Comparison of ENCODE assay signal across 19 mouse cellular contexts in the genomic region with DNA sequence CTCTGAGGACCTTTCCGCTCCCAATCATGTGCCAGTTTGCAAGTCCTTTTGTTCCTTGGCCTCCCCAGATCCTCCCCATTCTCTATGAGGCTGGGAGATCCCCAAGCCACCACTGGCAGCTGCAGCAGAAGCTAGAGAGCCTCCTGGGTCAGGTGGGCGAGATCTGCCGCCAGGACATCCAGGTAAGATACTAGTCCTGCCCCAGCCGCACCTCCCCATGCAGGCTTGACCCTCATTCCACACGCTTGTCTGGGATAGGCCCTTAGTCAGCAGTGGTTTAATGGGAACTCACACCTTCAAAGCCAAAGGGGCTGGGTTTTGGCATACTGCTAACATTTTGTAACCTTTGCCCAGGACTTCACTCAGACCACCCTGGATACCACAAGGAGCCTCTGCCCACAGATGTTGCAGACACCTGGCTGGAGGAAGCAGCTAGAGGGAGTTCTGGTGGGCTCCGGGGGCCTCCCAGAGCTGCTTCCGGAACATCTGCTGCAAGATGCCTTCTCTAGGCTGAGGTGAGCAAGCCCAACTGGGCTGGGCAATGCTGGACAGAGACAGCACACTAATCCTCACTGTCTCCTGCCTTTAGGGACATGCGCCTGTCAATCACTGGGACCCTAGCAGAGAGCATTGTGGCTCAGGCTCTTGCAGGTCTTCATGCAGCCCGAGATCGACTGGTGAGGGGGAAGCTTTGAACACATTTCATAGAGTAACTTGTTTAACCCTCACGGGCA. TPM values are rescaled to one million over a fixed set of nuclear protein-coding genes. Genes with fewer than 3 reads are reported as not detected.
DNase-seq lines count a peak whose midpoint lies in the region; ATAC-seq lines count a peak whose summit lies in the region.
"Had no signal": no experiment of that assay in that cellular context is flagged by ENCODE, and none has a peak within 500 bp of the region (broad histone marks: within the 10 kb centered on the region; RNA-seq: fewer than 3 reads in every experiment).

No protein-coding gene starts in this region.

- no peak overlapping the region for H3K4me2 ChIP-seq in hindbrain, embryonic 13.5 days
- no peak overlapping the region for H3K4me2 ChIP-seq in hindbrain, embryonic 14.5 days (replicated peaks)
- no peak overlapping the region for H3K4me2 ChIP-seq in midbrain, embryonic 11.5 days

- H3K4me3 ChIP-seq in hindbrain, embryonic 13.5 days, result peak overlapping the region; percentile 3; the same call in 1 of the 2 replicates
- no peak overlapping the region for H3K4me3 ChIP-seq in hindbrain, embryonic 14.5 days (replicated peaks; ENCODE audit: low read length)
- no peak overlapping the region for H3K4me3 ChIP-seq in midbrain, embryonic 10.5 days
- H3K4me3 ChIP-seq in midbrain, embryonic 11.5 days (ENCODE audit: low read depth, low read length), result no peak overlapping the region

- H3K9me3 ChIP-seq in hindbrain, embryonic 13.5 days, result no peaks in the 10 kb centered on the region
- no peaks in the 10 kb centered on the region for H3K9me3 ChIP-seq in hindbrain, embryonic 14.5 days (ENCODE audit: control insufficient read depth, low read length)
- H3K9me3 ChIP-seq in midbrain, embryonic 10.5 days (replicated peaks), result peaks cover 10% of the 10 kb centered on the region
- peaks cover 5% of the 10 kb centered on the region; the same call in 1 of the 2 replicates for H3K9me3 ChIP-seq in midbrain, embryonic 11.5 days (ENCODE audit: control insufficient read depth, low read length)
- H3K9me3 ChIP-seq: heart, embryonic 15.5 days had no signal

- WGBS in hindbrain, embryonic 13.5 days, result 94% methylated on average over 11 of the region's 11 CpGs
- WGBS in hindbrain, embryonic 14.5 days, result 93% methylated on average over 11 of the region's 11 CpGs
- 92% methylated on average over 11 of the region's 11 CpGs for WGBS in midbrain, embryonic 10.5 days
- WGBS in midbrain, embryonic 11.5 days, result 88% methylated on average over 11 of the region's 11 CpGs

- no peak for ATAC-seq in cerebellum, adult (ENCODE audit: insufficient number of reproducible peaks, low FRiP score, low TSS enrichment)
- ATAC-seq in hindbrain, embryonic 13.5 days (ENCODE audit: low FRiP score), result no peak
- no peak for ATAC-seq in hindbrain, embryonic 14.5 days (ENCODE audit: low FRiP score)
- ATAC-seq in midbrain, embryonic 11.5 days (ENCODE audit: low FRiP score), result no peak
- ATAC-seq: activated CD4-positive, CD25-positive, alpha-beta regulatory T cell, adult 4 months; Patski had no signal

- no peak overlapping the region for H3K9ac ChIP-seq in hindbrain, embryonic 13.5 days
- no peak overlapping the region for H3K9ac ChIP-seq in hindbrain, embryonic 14.5 days
- H3K9ac ChIP-seq in midbrain, embryonic 11.5 days (ENCODE audit: low read length), result no peak overlapping the region
- H3K9ac ChIP-seq: heart, embryonic 15.5 days had no signal

- peak; percentile 54 for DNase-seq in cerebellum, adult 9-11 months
- DNase-seq in hindbrain, embryonic 14.5 days (ENCODE audit: low spot score), result no peak
- peak; percentile 11 for DNase-seq in midbrain, embryonic 10.5 days (ENCODE audit: low spot score)
- no peak for DNase-seq in midbrain, embryonic 11.5 days (ENCODE audit: low spot score, missing footprints)
- DNase-seq in layer of hippocampus, postnatal 10 days (ENCODE audit: low spot score in 2 of 2), result no peak
- DNase-seq: adrenal gland, postnatal 14 days; gastrocnemius, postnatal 36 days; heart, adult 18-20 months; heart, postnatal 36 days had no signal

- peaks cover 24% of the 10 kb centered on the region for H3K4me1 ChIP-seq in hindbrain, embryonic 13.5 days (replicated peaks)
- peaks cover 13% of the 10 kb centered on the region for H3K4me1 ChIP-seq in hindbrain, embryonic 14.5 days (replicated peaks; ENCODE audit: control insufficient read depth, insufficient read depth, low read length)
- peaks cover 24% of the 10 kb centered on the region for H3K4me1 ChIP-seq in midbrain, embryonic 10.5 days
- H3K4me1 ChIP-seq in midbrain, embryonic 11.5 days (ENCODE audit: control insufficient read depth, insufficient read depth, low read length), result peaks cover 11% of the 10 kb centered on the region

- peak overlapping the region; percentile 91 for H3K27ac ChIP-seq in hindbrain, embryonic 13.5 days
- H3K27ac ChIP-seq in hindbrain, embryonic 14.5 days, result no peak overlapping the region
- H3K27ac ChIP-seq in midbrain, embryonic 10.5 days (replicated peaks), result no peak overlapping the region
- no peak overlapping the region for H3K27ac ChIP-seq in midbrain, embryonic 11.5 days (ENCODE audit: low read depth, low read length)
- H3K27ac ChIP-seq: embryonic facial prominence, embryonic 10.5 days; heart, embryonic 15.5 days had no signal

- H3K27me3 ChIP-seq in hindbrain, embryonic 13.5 days, result no peaks in the 10 kb centered on the region
- H3K27me3 ChIP-seq in hindbrain, embryonic 14.5 days (ENCODE audit: control insufficient read depth, insufficient read depth, low read length), result no peaks in the 10 kb centered on the region
- peaks cover 18% of the 10 kb centered on the region for H3K27me3 ChIP-seq in midbrain, embryonic 10.5 days (ENCODE audit: low read depth, poor library complexity, severe bottlenecking)
- H3K27me3 ChIP-seq in midbrain, embryonic 11.5 days (ENCODE audit: control insufficient read depth, insufficient read depth, low read length), result peaks cover 2% of the 10 kb centered on the region
- H3K27me3 ChIP-seq: CH12.LX, Patski had no signal

- H3K36me3 ChIP-seq in hindbrain, embryonic 13.5 days, result peaks cover 29% of the 10 kb centered on the region
- peaks cover 25% of the 10 kb centered on the region for H3K36me3 ChIP-seq in hindbrain, embryonic 14.5 days (replicated peaks; ENCODE audit: control insufficient read depth, insufficient read depth)
- H3K36me3 ChIP-seq in midbrain, embryonic 10.5 days, result peaks cover 33% of the 10 kb centered on the region
- peaks cover 5% of the 10 kb centered on the region; the same call in 1 of the 2 replicates for H3K36me3 ChIP-seq in midbrain, embryonic 11.5 days (ENCODE audit: control insufficient read depth, insufficient read depth, low read length)

RNA-seq across cellular contexts. Expression of a gene that starts 6.5 kb away (rescaled TPM):
- 16.2 TPM in 2 replicates for polyA plus RNA-seq in hindbrain, embryonic 13.5 days (2015; fragmentation: Nextera tagmentation; extraction: Ambion mirVana)
- 22.3 and 24.4 TPM in 2 replicates for polyA plus RNA-seq in hindbrain, embryonic 14.5 days (2014; fragmentation: Nextera tagmentation; extraction: Ambion mirVana)
- polyA plus RNA-seq in midbrain, embryonic 10.5 days (2016; fragmentation: Nextera tagmentation; extraction: Ambion mirVana), result 2.0 and 3.5 TPM in 2 replicates
- polyA plus RNA-seq in midbrain, embryonic 11.5 days (2014; fragmentation: Nextera tagmentation; extraction: Ambion mirVana), result 2.1 and 3.3 TPM in 2 replicates
- 10 to 100 TPM; 48.6 to 52.4 TPM for total RNA-seq in layer of hippocampus, postnatal 10 days (2021)
- total RNA-seq: gastrocnemius, adult 8-10 months had no signal

RNA-seq across cellular contexts. Expression of a gene that starts 8.3 kb away (rescaled TPM):
- 93.0 and 95.2 TPM in 2 replicates for polyA plus RNA-seq in hindbrain, embryonic 13.5 days (2015; fragmentation: Nextera tagmentation; extraction: Ambion mirVana)
- 71.3 and 78.1 TPM in 2 replicates for polyA plus RNA-seq in hindbrain, embryonic 14.5 days (2014; fragmentation: Nextera tagmentation; extraction: Ambion mirVana)
- 76.5 and 89.9 TPM in 2 replicates for polyA plus RNA-seq in midbrain, embryonic 10.5 days (2016; fragmentation: Nextera tagmentation; extraction: Ambion mirVana)
- polyA plus RNA-seq in midbrain, embryonic 11.5 days (2014; fragmentation: Nextera tagmentation; extraction: Ambion mirVana), result 63.2 and 66.8 TPM in 2 replicates
- total RNA-seq in layer of hippocampus, postnatal 10 days (2021), result 10 to 100 TPM; 45.4 to 49.4 TPM

RNA-seq across cellular contexts. Expression of a gene that starts 8.3 kb away (rescaled TPM):
- 45.4 and 47.7 TPM in 2 replicates for polyA plus RNA-seq in hindbrain, embryonic 13.5 days (2015; fragmentation: Nextera tagmentation; extraction: Ambion mirVana)
- polyA plus RNA-seq in hindbrain, embryonic 14.5 days (2014; fragmentation: Nextera tagmentation; extraction: Ambion mirVana), result 53.7 and 56.2 TPM in 2 replicates
- polyA plus RNA-seq in midbrain, embryonic 10.5 days (2016; fragmentation: Nextera tagmentation; extraction: Ambion mirVana), result 25.9 and 28.2 TPM in 2 replicates
- 22.2 and 26.2 TPM in 2 replicates for polyA plus RNA-seq in midbrain, embryonic 11.5 days (2014; fragmentation: Nextera tagmentation; extraction: Ambion mirVana)
- 10 to 100 TPM; 38.6 to 39.7 TPM for total RNA-seq in layer of hippocampus, postnatal 10 days (2021)

RNA-seq across cellular contexts. Expression of a gene that starts 14.8 kb away (rescaled TPM):
- polyA plus RNA-seq in hindbrain, embryonic 13.5 days (2015; fragmentation: Nextera tagmentation; extraction: Ambion mirVana), result 0.16 and 0.28 TPM in 2 replicates
- polyA plus RNA-seq in hindbrain, embryonic 14.5 days (2014; fragmentation: Nextera tagmentation; extraction: Ambion mirVana), result 0.22 and 0.27 TPM in 2 replicates
- polyA plus RNA-seq in midbrain, embryonic 10.5 days (2016; fragmentation: Nextera tagmentation; extraction: Ambion mirVana), result not detected in 2 replicates
- not detected in 2 replicates for polyA plus RNA-seq in midbrain, embryonic 11.5 days (2014; fragmentation: Nextera tagmentation; extraction: Ambion mirVana)
- total RNA-seq in layer of hippocampus, postnatal 10 days (2021), result not detected
- total RNA-seq: adrenal gland, adult 18-20 months; adrenal gland, postnatal 14 days; gastrocnemius, adult 8-10 months; gastrocnemius, postnatal 36 days; heart, adult 18-20 months; heart, postnatal 36 days had no signal
- polyA plus RNA-seq: activated CD4-positive, CD25-positive, alpha-beta regulatory T cell, adult 4 months; embryonic facial prominence, embryonic 10.5 days; heart, embryonic 15.5 days; intestine, embryonic 16.5 days had no signal

RNA-seq across cellular contexts. Expression of a gene that starts 15.4 kb away (rescaled TPM):
- 12.8 TPM in 2 replicates for polyA plus RNA-seq in hindbrain, embryonic 13.5 days (2015; fragmentation: Nextera tagmentation; extraction: Ambion mirVana)
- 11.6 and 13.4 TPM in 2 replicates for polyA plus RNA-seq in hindbrain, embryonic 14.5 days (2014; fragmentation: Nextera tagmentation; extraction: Ambion mirVana)
- 45.1 and 52.7 TPM in 2 replicates for polyA plus RNA-seq in midbrain, embryonic 10.5 days (2016; fragmentation: Nextera tagmentation; extraction: Ambion mirVana)
- polyA plus RNA-seq in midbrain, embryonic 11.5 days (2014; fragmentation: Nextera tagmentation; extraction: Ambion mirVana), result 33.7 and 33.9 TPM in 2 replicates
- total RNA-seq in layer of hippocampus, postnatal 10 days (2021), result 10 to 100 TPM; 11.3 to 13.2 TPM

Comparison
In these comparisons a context has a peak if more than half of its experiments do, and no peak if none do; other contexts are left out.
1. DNase-seq: peak in cerebellum, adult 9-11 months (single experiment) and midbrain, embryonic 10.5 days (single experiment); none in hindbrain, embryonic 14.5 days (single experiment), midbrain, embryonic 11.5 days (single experiment) and layer of hippocampus, postnatal 10 days (0 of 2).